Mouse (Mus musculus): ENCODE data around the gene Sipa1l3.

DNA sequence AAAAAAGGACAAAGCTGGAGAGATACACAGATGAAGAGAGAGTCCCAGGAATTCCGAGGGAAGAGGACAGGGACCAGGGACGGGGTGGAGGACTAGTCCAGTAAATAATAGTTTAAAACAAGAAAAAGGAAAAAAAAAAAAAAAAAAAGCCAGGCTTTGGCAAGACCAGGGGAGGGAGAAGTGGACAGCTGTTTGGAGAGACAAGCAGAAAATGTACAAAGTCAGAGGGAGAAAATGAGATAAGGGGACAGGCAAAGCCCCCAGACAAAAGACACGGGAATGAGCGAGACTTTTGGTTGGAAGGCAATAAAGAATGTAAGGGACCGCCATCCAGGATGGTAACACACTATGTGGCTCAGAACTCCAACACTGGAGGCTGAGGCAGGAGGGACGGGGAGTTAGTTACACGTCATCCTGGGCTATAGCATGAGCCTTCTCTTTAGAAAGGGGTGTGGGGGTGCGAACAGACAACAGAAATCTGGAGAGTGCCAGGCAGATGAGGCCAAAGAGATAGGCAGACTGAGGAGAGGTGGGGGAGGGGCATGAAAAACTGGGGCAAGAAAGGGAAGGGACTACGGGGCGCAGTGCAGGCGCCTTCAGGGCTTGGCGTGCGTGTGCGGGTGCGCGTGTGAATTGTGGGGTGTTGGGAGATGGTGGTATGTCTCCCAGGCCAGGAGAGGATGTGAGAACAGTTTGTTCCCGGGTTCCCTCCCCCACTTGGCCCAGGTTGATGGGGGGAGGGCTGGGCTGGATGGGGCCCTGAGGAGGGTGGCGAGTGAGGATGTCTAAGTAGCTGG is 200.1 kb downstream of the Sipa1l3 start:
- TF ChIP-seq CTCF (IDR thresholded peaks at IDR 0.05; ENCODE audit: extremely low read depth, insufficient read depth, insufficient read length, insufficient replicate concordance) (no peak), POLR2A (IDR thresholded peaks at IDR 0.05; ENCODE audit: low read depth, low read length) (no peak)

All from spleen, adult 2 months (tissue).